Mouse (Mus musculus): Measurements from ENCODE around the gene Dgkg.

Gene Dgkg

DNA sequence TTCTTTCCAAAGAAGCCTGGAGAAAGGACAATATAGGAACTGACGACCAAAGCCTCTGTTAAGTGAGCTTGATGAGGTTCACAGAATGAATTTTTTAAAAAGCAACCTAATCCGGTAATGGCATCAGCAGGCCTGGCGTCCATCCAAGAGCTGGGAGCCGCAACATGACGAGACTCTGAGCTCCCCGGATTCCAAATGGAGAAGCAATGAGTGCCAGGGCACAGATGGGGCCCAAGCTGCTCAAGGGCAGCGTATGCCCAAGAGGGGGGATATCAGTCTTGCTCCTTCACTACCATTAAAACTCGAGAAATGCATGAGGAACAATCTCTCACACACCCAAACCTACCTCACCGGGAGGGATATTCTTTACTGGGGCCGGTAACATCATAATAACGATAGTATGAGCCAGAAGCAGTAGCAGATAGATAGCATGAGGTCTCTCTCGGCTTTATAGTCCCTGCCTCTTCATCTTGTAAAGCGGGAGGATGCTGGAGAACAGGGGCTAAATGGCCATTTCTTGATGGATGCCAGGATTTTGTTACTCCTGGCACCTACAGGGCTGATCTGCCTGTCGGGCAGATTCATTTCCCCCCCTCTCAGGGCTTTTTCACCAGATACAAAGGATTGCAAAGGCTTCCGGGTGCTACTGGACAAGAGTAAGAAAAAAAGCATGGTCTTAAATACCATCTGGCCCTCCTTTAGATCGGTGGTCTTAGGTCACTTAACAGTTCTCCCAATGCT is 226.6 kb downstream of the Dgkg start:
- DNase-seq: no peak

DNA sequence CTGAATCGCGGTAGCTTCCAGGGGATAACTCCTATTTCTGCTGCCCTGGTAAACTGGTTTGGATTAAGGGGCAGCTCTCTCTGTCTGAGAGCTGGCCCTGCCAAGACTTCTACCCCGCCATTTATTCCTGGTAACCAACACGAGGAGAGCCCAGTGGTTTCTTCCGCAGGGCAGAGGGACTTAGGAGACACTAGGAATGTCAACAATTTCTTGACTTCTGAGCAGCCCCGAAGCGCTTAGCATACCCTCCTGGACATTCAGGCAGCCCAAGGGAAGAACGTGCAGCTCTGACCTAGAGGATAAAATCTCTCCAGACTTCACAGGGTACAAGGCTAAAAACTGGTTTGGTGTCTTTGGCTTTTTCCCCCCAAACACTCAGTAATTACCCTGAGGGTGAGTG is 227.6 kb downstream of the Dgkg start:
- DNase-seq: no peak

- peak; percentile 81 to 90 for DNase-seq
These were observed 228.1 kb downstream of the Dgkg start for GRCm38 (mm10) chr16:22428853-22429341.

DNA sequence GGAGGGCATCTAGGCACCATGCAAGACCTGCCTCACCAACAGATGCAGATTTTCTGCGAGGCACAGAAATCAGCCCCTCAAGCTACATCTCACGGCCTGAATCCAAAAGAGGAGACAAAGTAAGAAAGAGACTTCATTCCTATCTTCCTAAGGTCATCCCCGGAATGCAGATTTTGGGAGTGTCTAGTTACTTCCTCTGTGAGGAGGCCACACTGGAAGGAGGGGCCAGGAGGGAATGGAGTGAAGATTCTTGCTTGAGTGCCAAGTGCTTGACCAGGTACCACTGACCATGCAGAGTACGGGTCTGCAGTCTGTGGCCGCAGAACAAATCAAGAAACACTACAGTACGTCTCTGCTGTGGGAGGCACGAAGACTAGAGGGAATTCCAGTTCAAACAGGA is 230.2 kb downstream of the Dgkg start:
- DNase-seq: no peak

DNA sequence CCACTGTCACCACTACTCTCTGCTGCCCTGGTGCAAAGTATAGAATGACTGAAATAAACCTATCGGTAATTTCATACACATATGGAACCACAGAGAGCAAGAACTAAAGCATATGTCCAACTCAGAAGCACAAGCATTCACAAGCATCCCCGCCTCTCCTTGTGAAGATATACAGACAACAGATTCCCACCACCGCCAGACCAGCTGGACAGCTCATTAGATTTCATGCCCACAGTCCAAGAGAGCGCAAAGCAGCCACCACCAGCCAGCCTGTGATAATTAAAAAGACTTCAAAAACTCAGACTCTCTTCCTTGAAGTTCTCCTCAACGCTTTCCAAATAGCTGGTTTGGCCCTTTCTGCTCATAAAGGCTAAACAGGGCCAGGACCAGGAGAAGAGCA is 234.8 kb downstream of the Dgkg start:
- DNase-seq: no peak
